Mouse (Mus musculus): ENCODE results near the gene Bgn. TPM values are rescaled to one million over a fixed set of nuclear protein-coding genes. Genes with fewer than 3 reads are reported as not detected.
"Not testable (repeated sequence)": the region's sequence is repeated elsewhere in the genome, so short reads cannot be mapped to it uniquely, and the experiment has no call there.

Gene Bgn
- polyA plus RNA-seq, 1 experiment from 2014 or later: 18.3 TPM

GRCm38 (mm10) chrX:73484076-73484475 is 674 bp downstream of the Bgn start:
- no peak overlapping the region for H3K27ac ChIP-seq (ENCODE audit: low read depth)
- H3K9me3 ChIP-seq (ENCODE audit: low read length): no peaks in the 10 kb centered on the region
- no peaks in the 10 kb centered on the region for H3K4me1 ChIP-seq (ENCODE audit: insufficient read depth)
- peak overlapping the region; percentile 13; the same call in 1 of the 2 replicates for H3K4me3 ChIP-seq (ENCODE audit: low read depth, low read length)
- H3K4me2 ChIP-seq (ENCODE audit: low read depth, low read length): no peak overlapping the region
- H3K27me3 ChIP-seq (ENCODE audit: insufficient read depth, low read length): 0 out of 2 replicates have a peak, but pooled peaks cover 6% of the 10 kb centered on the region
- DNase-seq (no peak), ATAC-seq (no peak)
- H3K9ac ChIP-seq (replicated peaks): no peak overlapping the region
- no peak for TF ChIP-seq EP300 (IDR thresholded peaks at IDR 0.05; ENCODE audit: low read depth)
- TF ChIP-seq CTCF (IDR thresholded peaks at IDR 0.05; ENCODE audit: low read depth): no peak
- no peaks in the 10 kb centered on the region for H3K36me3 ChIP-seq (replicated peaks; ENCODE audit: insufficient read depth, low read length)
- WGBS (ENCODE audit: insufficient replicate concordance): 71% methylated on average over 1 of the region's 1 CpGs

DNA sequence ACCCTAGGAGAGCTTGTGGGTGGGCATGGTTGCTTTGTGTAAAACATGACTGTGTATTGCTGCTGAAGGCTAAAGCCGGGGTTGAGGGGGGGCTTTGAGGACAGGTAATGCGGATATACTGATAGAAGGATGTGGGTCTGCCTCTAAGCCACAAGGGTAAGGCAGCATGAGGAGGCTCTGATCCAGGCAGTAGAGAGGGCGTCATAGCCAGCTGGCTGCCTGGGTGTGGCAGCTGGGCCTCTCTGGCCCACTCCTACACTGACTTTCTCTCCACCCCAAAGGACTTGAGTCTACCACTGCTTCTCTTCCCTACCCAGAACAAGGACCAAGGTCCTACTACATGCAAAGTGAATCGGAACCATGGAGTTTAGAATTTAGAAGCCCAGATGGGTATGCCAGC is 1.5 kb downstream of the Bgn start:
- 69% methylated on average over 4 of the region's 4 CpGs for WGBS (ENCODE audit: insufficient replicate concordance)
- DNase-seq: no peak
- Histone ChIP-seq H3K9ac (replicated peaks) (no peak overlapping the region), H3K4me3 (ENCODE audit: low read depth, low read length) (no peak overlapping the region), H3K4me2 (ENCODE audit: low read depth, low read length) (no peak overlapping the region), H3K36me3 (replicated peaks; ENCODE audit: insufficient read depth, low read length) (no peaks in the 10 kb centered on the region), H3K27me3 (ENCODE audit: insufficient read depth, low read length) (0 out of 2 replicates have a peak, but pooled peaks cover 7% of the 10 kb centered on the region), H3K4me1 (ENCODE audit: insufficient read depth) (no peaks in the 10 kb centered on the region), H3K27ac (ENCODE audit: low read depth) (no peak overlapping the region), H3K9me3 (ENCODE audit: low read length) (no peaks in the 10 kb centered on the region)
- no peak for ATAC-seq
- TF ChIP-seq EP300 (IDR thresholded peaks at IDR 0.05; ENCODE audit: low read depth) (no peak), CTCF (IDR thresholded peaks at IDR 0.05; ENCODE audit: low read depth) (no peak)

DNA sequence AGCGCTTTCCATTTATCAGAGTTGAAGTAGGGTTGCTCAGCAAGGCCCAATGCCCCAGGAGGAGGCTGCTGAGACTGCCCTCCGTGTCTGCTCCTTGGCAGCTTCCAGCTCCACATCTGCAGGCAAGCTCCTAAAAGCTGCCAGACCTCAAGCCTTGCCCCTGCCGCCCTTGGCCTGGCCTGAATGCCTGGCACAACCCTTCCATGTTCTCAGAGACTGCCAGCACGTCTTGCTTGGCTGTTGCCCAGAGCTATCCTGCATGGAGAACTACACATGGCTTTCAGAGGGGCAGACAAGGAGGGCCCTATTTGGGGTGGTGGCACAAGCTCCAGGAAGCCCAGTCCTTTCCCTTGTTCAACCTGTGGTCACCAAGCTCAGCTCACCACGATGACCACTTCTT is 3.5 kb downstream of the Bgn start:
- H3K9ac ChIP-seq (replicated peaks): no peak overlapping the region
- H3K27me3 ChIP-seq (ENCODE audit: insufficient read depth, low read length): 0 out of 2 replicates have a peak, but pooled peaks cover 10% of the 10 kb centered on the region
- no peak overlapping the region for H3K4me2 ChIP-seq (ENCODE audit: low read depth, low read length)

GRCm38 (mm10) chrX:73490186-73490585 is 6.8 kb downstream of the Bgn start:
- Histone ChIP-seq H3K36me3 (replicated peaks; ENCODE audit: insufficient read depth, low read length) (no peaks in the 10 kb centered on the region), H3K4me3 (ENCODE audit: low read depth, low read length) (no peak overlapping the region), H3K9me3 (ENCODE audit: low read length) (no peaks in the 10 kb centered on the region), H3K4me1 (ENCODE audit: insufficient read depth) (no peaks in the 10 kb centered on the region), H3K27me3 (ENCODE audit: insufficient read depth, low read length) (0 out of 2 replicates have a peak, but pooled peaks cover 4% of the 10 kb centered on the region), H3K4me2 (ENCODE audit: low read depth, low read length) (no peak overlapping the region), H3K27ac (ENCODE audit: low read depth) (no peak overlapping the region), H3K9ac (replicated peaks) (no peak overlapping the region)
- 71% methylated on average over 3 of the region's 4 CpGs for WGBS (ENCODE audit: insufficient replicate concordance)
- no peak for DNase-seq
- TF ChIP-seq EP300 (IDR thresholded peaks at IDR 0.05; ENCODE audit: low read depth): no peak
- TF ChIP-seq CTCF (IDR thresholded peaks at IDR 0.05; ENCODE audit: low read depth): no peak
- ATAC-seq: no peak

More for the DNA sequence above, 3.5 kb downstream of the Bgn start:
- no peak for TF ChIP-seq CTCF (IDR thresholded peaks at IDR 0.05; ENCODE audit: low read depth)
- TF ChIP-seq EP300 (IDR thresholded peaks at IDR 0.05; ENCODE audit: low read depth): no peak
- no peak overlapping the region for H3K4me3 ChIP-seq (ENCODE audit: low read depth, low read length)
- 65% methylated on average over 5 of the region's 5 CpGs for WGBS (ENCODE audit: insufficient replicate concordance)
- no peaks in the 10 kb centered on the region for H3K4me1 ChIP-seq (ENCODE audit: insufficient read depth)
- no peak for DNase-seq
- H3K9me3 ChIP-seq (ENCODE audit: low read length): no peaks in the 10 kb centered on the region
- no peak for ATAC-seq
- no peak overlapping the region for H3K27ac ChIP-seq (ENCODE audit: low read depth)
- no peaks in the 10 kb centered on the region for H3K36me3 ChIP-seq (replicated peaks; ENCODE audit: insufficient read depth, low read length)

GRCm38 (mm10) chrX:73490804-73491203 is 7.4 kb downstream of the Bgn start:
- Histone ChIP-seq H3K4me2 (ENCODE audit: low read depth, low read length) (no peak overlapping the region), H3K9ac (replicated peaks) (no peak overlapping the region), H3K27ac (ENCODE audit: low read depth) (no peak overlapping the region), H3K4me3 (ENCODE audit: low read depth, low read length) (no peak overlapping the region), H3K36me3 (replicated peaks; ENCODE audit: insufficient read depth, low read length) (no peaks in the 10 kb centered on the region), H3K27me3 (ENCODE audit: insufficient read depth, low read length) (0 out of 2 replicates have a peak, but pooled peaks cover 4% of the 10 kb centered on the region), H3K4me1 (ENCODE audit: insufficient read depth) (no peaks in the 10 kb centered on the region), H3K9me3 (ENCODE audit: low read length) (no peaks in the 10 kb centered on the region)
- ATAC-seq (peak; percentile 19; the same call in 1 of the 2 replicates), DNase-seq (no peak)
- WGBS (ENCODE audit: insufficient replicate concordance): 77% methylated on average over 3 of the region's 3 CpGs
- TF ChIP-seq CTCF (IDR thresholded peaks at IDR 0.05; ENCODE audit: low read depth) (peak; percentile 42), EP300 (IDR thresholded peaks at IDR 0.05; ENCODE audit: low read depth) (no peak)

- not testable (repeated sequence) for H3K36me3 ChIP-seq (replicated peaks; ENCODE audit: insufficient read depth, low read length); H3K9ac ChIP-seq (replicated peaks); H3K9me3 ChIP-seq (ENCODE audit: low read length); H3K4me1 ChIP-seq (ENCODE audit: insufficient read depth); H3K4me3 ChIP-seq (ENCODE audit: low read depth, low read length); H3K27me3 ChIP-seq (ENCODE audit: insufficient read depth, low read length); H3K27ac ChIP-seq (ENCODE audit: low read depth); H3K4me2 ChIP-seq (ENCODE audit: low read depth, low read length)
- peak; percentile 72 for TF ChIP-seq CTCF (IDR thresholded peaks at IDR 0.05; ENCODE audit: low read depth)
- ATAC-seq (peak; percentile 68; the same call in 1 of the 2 replicates), DNase-seq (peak; percentile 41)
- 8% methylated on average over 1 of the region's 2 CpGs for WGBS (ENCODE audit: insufficient replicate concordance)
Measured at GRCm38 (mm10) chrX:73493567-73493966, 10.2 kb downstream of the Bgn start.

GRCm38 (mm10) chrX:73496746-73497145 is 13.3 kb downstream of the Bgn start:
- DNase-seq (no peak), ATAC-seq (no peak)
- no peaks in the 10 kb centered on the region for H3K9me3 ChIP-seq (ENCODE audit: low read length)
- no peak overlapping the region for H3K9ac ChIP-seq (replicated peaks)
- H3K4me1 ChIP-seq (ENCODE audit: insufficient read depth): no peaks in the 10 kb centered on the region
- no peak overlapping the region for H3K4me3 ChIP-seq (ENCODE audit: low read depth, low read length)
- peaks cover 4% of the 10 kb centered on the region; the same call in 1 of the 2 replicates for H3K27me3 ChIP-seq (ENCODE audit: insufficient read depth, low read length)
- no peaks in the 10 kb centered on the region for H3K36me3 ChIP-seq (replicated peaks; ENCODE audit: insufficient read depth, low read length)
- no peak for TF ChIP-seq CTCF (IDR thresholded peaks at IDR 0.05; ENCODE audit: low read depth)
- TF ChIP-seq EP300 (IDR thresholded peaks at IDR 0.05; ENCODE audit: low read depth): no peak
- no peak overlapping the region for H3K27ac ChIP-seq (ENCODE audit: low read depth)
- no peak overlapping the region for H3K4me2 ChIP-seq (ENCODE audit: low read depth, low read length)
- WGBS (ENCODE audit: insufficient replicate concordance): 83% methylated on average over 4 of the region's 4 CpGs
